Mouse (Mus musculus): ENCODE data around the gene Gata1. TPM values are rescaled to one million over a fixed set of nuclear protein-coding genes. Genes with fewer than 3 reads are reported as not detected.
A peak's percentile ranks its signal among the peaks of the same experiment; 100 is the strongest.
"Not testable (repeated sequence)": the region's sequence is repeated elsewhere in the genome, so short reads cannot be mapped to it uniquely, and the experiment has no call there.

Gata1 gene
- total RNA-seq, 2 experiments from 2014 or later, result not detected

DNA sequence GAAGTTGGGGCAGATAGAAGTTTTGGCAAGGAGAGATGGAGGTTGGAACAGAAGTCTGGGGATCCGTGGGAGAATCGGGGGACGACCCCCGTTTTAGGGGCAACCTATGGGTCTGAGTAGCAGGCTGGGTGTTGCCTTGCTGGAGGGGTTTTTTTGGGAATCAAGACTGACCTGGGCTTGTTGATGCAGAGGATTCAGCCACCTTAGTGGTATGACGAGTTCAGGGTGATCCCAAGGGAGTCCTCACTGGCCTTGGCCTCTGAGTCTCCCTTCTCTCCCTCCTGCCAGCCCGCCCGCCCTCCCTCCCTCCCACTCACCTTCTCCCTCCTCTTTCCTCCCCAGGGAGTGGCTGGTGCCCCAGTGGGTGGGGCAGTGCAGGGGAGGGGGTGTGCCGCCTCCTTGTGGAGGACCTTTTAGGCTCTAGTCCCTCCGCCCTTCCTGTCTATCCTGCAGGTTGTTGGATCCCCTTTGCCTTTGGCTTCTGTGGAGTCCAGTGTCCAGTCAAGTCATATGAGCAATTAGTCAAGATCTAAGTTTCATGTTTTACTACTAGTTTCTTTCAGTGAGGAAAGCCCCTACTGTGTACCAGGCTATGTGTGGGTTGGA is 10.2 kb downstream of the Gata1 start:
- DNase-seq, result no peak
- intact Hi-C loops (cut with DNase I), result no loop called here

DNA sequence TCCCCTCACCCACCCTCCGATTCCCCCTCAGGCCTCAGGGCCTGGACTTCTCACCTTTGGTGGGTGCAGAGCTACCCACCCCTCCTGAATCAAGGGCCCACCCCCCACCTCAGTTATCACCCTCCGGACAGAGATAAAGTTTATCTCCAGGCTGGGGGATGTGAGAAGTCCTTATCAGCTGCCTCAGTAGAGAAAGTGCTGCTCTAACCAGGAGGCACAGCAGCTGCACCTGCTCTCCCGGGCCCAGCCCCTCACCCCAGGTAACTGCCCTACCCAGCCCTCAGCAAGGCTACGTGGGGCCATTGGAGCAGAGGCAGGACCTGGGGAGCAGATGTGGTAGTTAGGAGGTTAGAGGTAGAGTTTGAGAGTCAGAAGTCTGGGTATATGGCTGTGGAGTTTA is 11.7 kb downstream of the Gata1 start:
- intact Hi-C loops (cut with DNase I), result no loop called here
- DNase-seq, result no peak

DNA sequence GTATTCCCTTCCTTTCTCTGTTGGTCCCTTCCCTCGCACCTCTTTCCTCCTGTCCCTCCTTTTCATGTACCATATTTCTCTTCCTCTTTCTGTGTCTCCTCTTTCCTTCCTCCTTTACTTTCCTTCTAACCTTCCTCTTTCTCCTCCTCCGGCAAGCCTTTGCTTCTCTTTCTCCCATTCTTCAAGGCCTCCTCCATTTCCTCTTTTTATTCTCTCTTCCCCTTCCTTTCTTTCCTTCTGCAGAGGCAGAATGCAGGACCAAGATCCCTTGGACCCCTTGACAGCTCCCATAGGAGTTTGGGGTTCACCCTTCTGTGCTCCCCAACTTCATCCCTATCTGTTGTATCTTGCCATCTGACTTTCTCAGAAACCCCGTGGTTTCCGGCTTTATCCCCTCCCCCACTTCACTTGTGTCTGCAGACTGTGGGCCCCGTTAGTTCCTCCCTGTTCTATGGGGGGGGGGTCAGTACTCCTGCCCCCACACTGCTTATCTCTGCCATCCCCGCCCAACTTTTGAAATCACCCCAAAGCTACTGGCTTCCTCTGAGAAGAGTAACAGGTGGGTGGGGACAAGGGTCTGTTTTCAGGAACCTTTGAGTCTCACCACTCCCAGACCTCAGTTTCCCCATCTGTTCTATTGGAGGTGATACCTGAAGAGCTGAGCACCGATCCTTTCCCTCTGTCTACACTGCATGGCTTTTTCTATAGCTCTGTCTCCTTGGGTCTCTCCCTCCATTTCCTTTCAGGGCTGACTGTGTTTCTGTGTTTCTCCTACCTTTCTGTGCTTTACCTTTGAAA is 13.8 kb downstream of the Gata1 start:
- no peak for DNase-seq
- intact Hi-C loops (cut with DNase I), result no loop called here

DNA sequence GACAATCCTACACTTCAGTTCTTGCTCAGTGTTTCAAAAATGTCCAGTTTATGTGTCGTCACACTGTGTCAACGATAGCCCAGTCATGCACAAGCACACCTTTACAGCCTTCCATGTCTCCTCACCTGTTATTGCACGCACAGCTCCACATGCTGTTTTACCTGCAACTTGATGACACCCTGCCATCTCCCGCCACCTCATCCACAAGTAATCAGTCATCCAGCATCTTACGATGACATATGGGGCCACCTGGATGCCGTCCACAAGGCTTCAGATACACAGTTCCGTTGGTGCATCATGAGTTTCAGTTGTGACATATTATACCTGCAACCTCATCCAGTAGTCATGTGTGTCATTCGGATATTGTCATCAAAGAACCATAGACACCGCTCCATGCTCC is 19.0 kb downstream of the Gata1 start:
- no peak for DNase-seq
- intact Hi-C loops (cut with DNase I), result no loop called here

DNA sequence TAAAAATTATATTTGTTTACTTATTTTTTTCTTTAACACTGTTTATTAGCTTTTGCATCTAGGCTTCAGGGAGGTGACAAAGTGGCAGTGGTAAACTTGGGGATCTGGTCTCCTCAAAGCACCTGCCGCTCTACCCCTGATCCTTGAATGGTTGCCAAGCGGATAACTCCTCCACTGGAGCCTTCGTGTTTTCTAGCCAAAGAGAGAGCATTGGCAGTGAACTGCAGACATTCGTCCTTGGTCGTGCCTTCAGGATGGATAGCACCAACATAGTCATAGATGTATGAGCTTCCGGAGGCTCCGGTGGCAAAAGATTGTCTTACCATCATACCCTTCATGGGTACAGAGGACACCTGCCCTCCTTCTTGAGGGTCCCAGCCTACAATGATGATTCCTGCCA is 27.8 kb downstream of the Gata1 start:
- DNase-seq, result no peak
- intact Hi-C loops (cut with DNase I), result no loop called here

DNA sequence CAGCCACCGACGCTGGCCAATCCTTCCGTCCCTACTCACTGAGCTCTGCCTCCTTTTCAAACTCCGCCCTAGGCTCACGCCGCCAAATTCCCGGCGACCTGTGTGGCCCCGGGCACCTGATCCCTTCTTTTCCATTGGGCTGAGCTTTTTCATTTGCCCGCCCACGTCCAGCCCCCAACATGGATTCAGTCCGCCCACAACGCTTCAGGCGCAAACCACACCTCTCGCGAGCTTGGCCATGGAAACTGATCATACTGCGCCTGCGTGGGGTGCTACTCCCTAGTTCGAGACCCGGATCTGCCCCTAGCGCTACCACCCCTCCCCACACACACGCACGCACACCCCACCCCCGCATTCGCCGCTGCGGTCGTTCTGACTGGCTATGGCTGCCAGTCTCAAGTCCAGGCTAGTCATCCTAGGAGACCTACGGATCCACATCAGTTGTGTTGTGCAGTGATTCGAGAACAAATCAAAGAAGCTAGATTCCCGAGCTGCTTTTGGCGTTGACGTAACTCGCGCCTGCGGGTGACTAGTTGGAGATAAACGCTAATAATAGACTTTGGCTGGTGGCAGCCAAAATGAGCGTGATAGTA is 29.9 kb downstream of the Gata1 start:
- peak; percentile 86 to 90 for DNase-seq
- intact Hi-C loops (cut with DNase I), result no loop called here

DNA sequence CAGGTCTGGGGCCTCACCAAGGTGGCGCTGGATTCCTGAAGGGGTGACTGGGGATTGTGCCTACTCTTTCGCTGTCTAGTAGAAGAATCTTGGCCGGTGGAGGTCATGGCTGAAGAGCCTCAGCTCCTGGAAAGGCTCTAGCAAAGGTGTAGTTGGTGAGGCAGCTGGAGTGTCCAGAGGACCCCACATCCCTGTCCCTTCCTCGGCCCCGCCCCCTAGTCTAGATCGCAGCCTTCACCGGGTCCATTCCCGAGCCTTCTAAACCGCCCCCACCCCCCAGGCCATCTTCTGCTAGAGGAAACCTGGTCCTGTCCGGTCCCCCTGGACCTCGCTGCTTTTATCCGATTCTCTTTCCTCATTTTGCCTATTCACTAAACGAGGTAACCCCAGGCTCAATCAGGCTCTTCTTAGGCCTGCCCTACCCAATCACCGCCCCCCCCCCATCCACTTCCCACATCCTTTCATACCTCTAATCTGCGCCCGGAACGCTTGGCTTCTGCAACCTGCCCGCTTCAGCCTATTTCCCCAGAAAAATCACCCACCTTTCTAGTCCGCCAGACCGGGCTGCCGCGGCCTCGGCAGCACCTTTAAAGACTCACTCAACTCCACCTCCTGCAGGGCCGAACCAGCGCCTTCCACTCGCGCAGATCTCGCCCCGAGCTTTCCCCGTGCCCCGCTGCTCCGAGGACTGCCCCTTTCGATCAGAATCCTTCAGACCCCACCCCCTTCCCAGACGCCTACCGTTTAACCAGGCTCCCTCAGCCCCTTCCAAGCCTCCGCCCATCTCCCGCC is 30.6 kb downstream of the Gata1 start, which contains the start of gene Hdac6:
Gene Hdac6 (minus strand): TSS at position 782 of the 792 bp plus-strand sequence.
- intact Hi-C loops (cut with DNase I), result no loop called here

DNA sequence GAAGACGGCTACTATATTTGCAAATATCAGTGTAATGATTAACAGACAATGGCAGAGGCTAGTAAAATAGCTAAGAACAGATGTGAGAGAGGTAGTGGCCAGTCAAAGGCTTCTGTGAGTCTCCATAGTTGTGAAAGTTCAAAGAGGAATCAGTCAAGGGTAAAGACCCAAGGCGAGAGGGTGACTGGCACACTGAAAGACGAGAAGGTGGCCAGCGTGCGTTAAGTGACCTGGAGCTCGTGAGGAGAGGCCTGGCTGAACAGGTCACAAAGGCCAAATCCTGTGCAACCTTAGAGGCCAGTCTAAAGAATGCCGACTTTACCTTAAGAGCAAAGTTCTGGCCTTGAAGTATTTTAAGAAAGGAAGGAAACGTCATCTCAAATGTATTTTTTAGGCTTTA is 32.3 kb downstream of the Gata1 start:
- DNase-seq, result no peak
- intact Hi-C loops (cut with DNase I), result no loop called here

More for the DNA sequence above, 30.6 kb downstream of the Gata1 start, which contains the start of gene Hdac6:
- no peak for DNase-seq

DNA sequence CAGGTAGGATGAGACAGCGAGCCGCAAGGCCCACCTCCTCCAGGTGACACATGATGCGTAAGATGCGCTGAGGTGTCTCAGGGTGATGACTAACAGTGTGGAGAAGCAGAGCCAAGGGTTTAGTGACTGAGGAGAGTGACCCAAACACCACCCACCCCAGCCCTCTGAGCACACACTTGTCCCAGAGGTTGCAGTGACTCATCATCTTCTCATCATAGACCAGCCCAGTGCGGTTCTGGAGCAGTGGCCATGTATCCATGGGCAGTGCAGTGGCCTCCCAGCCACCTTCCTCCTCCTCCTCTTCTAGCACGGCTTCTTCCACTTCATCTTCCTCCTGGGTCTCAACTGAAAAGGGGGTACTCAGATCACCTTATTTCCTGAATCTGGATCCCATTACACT is 40.2 kb downstream of the Gata1 start:
- intact Hi-C loops (cut with DNase I), result no loop called here

DNA sequence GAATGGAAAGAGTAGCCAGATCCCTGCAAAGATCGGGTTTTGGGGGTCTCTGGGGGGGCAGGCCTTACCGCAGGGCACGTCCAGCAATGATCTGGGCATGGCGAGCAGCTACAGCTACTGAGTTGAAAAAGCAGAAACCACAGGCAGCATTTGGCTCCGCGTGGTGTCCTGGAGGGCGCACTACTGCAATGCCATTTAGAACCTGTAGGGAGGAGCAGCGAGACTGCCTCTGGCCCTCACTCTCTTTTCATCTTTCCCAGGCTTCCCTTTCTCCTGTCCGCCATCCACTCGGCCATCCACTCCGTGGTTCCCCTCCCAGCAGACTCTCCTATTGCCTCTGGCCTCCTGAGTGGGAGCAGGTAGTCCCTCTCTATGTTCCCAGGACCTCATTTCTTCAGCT is 41.0 kb downstream of the Gata1 start:
- intact Hi-C loops (cut with DNase I), result no loop called here
- DNase-seq, result no peak

More for the DNA sequence above, 40.2 kb downstream of the Gata1 start:
- DNase-seq, result no peak

DNA sequence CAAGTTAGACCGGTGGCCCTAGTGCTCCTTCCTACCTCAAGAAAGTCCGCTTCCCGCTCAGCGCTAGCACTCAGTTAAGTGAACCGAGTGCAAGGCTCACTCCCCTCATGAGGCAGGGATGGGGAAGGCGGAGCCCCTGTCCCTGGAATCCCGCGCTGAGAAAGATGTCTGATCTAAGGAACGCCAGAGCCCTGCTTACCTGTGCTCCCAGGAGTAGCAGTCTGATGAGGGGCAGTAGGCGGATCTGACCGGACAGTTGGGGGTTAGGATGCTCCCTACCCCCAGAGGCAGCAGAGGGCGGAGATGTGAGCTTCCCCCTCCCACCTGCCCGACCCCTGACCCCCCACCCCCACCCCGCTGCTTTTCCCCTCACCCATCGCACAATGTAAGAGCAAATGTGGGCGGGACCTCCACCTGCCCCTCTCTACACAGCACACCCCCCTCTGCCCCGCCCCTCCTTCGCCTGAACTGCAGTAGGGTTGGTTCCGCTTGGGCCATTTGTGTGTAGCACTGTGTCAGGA is 49.5 kb downstream of the Gata1 start, which contains the start of gene Eras:
Gene Eras (minus strand): TSS at position 338 of the 521 bp plus-strand sequence.
- no peak for DNase-seq
- intact Hi-C loops (cut with DNase I), result no loop called here

DNA sequence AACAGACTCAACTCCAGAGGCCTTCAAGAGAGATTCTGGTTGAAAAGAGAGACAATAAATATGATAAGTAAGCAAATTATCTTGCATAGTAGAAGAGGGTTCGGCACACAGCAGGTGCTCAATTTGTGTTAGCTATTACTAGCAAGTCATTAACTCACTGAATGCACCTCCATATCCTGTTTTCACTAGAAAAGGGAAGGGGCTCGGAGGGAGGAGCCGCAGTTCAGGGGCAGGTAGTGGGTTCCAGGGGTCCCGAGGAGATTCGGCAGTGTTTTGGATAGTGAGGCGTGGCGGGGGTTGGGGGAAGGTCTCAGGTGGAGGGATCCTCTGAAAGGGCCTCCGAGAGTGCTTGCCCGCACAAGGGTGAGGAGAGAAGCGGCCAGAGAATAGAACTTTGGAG is 50.8 kb downstream of the Gata1 start:
- intact Hi-C loops (cut with DNase I), result no loop called here
- DNase-seq, result no peak

DNA sequence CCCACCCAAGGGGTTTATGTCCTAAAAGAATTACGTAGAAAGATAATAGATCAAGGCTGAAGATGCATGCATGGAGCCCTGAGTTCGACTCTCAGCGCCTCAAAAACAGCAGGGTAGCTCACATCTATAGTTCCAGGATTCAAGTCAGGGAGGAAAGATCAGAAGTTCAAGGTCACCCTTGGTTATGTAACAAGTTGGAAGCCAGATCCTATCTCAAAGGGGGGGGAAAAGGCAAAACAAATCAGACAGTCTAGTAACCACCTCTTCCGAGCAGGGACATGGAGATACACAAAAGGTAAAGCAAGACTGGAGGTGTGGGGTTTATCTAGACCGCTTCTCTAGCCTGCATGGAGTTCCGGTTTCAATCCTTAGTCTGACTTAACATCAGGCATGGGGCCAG is 51.6 kb downstream of the Gata1 start:
- DNase-seq, result no peak
- intact Hi-C loops (cut with DNase I), result no loop called here

DNA sequence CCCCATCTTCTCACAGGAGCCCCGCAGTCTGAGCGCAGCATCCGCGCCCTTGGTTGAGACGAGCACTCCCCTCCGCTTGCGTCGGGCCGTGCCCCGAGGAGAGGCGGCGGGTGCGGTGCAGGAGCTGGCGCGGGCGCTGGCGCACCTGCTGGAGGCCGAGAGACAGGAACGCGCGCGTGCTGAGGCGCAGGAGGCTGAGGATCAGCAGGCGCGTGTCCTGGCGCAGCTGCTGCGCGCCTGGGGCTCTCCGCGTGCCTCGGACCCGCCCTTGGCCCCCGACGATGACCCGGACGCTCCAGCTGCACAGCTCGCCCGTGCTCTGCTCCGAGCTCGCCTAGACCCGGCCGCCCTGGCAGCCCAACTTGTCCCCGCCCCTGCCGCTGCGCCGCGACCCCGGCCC is 55.8 kb downstream of the Gata1 start:
- intact Hi-C loops (cut with DNase I), result no loop called here
- no peak for DNase-seq

DNA sequence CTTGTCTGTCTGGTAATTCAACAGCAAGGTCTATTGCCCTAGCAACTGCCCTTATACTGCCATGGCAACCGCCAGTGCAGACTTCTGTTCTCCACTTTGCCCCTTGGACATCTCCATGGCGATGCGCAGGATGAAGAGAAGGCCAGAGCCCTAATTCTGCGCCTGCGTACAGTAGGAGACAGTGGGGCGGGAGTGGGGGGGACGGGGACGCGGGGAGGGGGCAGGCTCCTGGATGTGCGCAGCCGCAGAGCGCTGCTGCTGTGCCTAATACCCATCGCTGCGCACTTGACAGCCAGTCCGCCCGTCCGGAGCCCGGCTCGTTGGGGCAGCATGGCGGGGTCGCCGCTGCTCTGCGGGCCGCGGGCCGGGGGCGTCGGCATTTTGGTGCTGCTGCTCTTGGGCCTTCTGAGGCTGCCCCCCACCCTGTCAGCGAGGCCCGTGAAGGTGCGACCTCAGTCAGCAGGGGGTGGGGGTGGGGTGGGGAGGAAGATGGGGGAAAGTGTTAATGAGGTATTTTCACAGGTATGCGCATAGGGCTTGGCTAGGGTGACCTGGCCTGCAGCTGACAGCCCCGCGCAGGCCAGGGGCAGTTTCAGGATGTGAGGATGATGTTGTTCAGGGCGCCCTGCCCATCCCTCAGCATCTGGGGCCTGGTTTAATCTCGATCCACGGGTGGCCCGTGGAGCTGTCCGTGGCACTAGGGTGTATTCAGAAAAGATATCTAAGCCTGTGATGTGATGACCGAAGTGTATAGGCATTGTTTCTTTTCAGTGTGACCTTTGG is 58.1 kb downstream of the Gata1 start, which contains the start of gene Pcsk1n:
Gene Pcsk1n (plus strand): TSS at position 222 of the 783 bp plus-strand sequence.
- intact Hi-C loops (cut with DNase I), result no loop called here
- DNase-seq, result no peak

DNA sequence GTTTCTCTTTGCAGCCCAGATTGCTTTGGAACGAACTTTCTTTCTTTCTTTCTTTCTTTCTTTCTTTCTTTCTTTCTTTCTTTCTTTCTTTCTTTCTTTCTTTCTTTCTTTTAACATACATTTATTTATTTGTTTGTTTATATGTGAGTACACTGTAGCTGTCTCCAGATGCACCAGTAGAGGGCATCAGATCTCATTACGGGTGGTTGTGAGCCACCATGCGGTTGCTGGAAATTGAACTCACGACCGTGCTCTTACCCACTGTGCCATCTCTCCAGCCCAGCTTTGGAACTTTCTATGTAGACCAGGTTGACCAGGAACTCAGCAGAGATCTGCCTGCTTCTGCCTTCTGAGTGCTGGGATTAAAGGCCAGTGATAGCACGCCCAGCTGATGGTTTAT is 59.9 kb downstream of the Gata1 start:
- DNase-seq; intact Hi-C loops (cut with DNase I): not testable (repeated sequence)

DNA sequence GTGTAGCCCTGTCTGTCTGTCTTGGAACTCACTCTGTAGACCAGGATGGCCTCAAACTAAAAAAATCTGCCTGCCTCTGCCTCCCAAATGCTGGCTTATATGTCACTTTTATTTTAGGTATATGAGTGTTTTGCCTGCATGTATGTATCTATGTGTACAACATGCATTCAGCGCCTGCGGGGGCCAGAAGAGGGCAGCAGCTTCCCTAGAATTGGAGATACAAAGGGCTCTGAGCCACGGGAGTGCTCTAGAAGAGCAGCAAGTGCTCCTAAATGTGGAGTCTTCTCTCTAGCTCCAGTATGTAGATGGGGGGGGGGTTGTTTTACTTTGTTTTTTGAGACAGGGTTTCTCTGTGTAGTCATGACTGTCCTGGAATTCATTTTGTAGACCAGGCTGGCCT is 62.2 kb downstream of the Gata1 start:
- DNase-seq; intact Hi-C loops (cut with DNase I): not testable (repeated sequence)

DNA sequence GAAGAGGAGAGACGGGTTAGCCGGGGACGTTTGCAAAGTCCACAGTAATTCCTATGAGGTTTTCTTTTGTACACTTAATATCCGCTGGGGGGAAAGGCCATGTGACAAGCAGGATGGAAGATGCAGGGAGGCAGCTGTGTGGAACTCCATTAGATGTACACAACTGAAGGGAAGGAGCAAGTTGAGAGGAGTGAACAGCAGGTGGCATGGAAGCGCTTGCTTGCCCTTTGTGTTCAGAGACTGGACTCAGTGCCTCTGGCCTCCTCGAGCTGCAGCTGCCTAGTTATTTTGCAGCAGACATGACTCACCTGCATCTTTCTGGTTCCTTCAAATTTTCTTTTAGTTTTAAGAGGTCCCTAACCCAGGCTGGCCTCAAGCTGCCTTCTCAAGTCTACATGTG is 67.4 kb downstream of the Gata1 start:
- intact Hi-C loops (cut with DNase I), result loop anchor here (5.0 kb wide), 1 partner anchor 107 kb away; the partner anchor contains the start of gene Glod5
- DNase-seq, result no peak
